Mouse (Mus musculus) liver, embryonic 16.5 days (tissue): ENCODE measurements around the gene Vwa8. TPM values are rescaled to one million over a fixed set of nuclear protein-coding genes. Genes with fewer than 3 reads are reported as not detected.

Source experiments
- ATAC-seq: fragments of 200-750 bp; cut with Nextera tagmentation; 2 replicates; pipeline ENCODE4 v1.8.0; 2017; ENCODE audit warnings: low read depth, mild to moderate bottlenecking, moderate number of reproducible peaks, moderate library complexity
- H3K27ac ChIP-seq: fragments of 300-500 bp; sonication (generic); 2 replicates; pipeline ENCODE4 v1.5.1; 2014; ENCODE audit warnings: mild to moderate bottlenecking, low read length
- H3K27me3 ChIP-seq: fragments of 300-500 bp; sonication (generic); 2 replicates; pipeline ENCODE4 v1.6.1; 2014; ENCODE audit warnings: low read depth, low read length, mixed read lengths; ENCODE audit not compliant: control insufficient read depth, insufficient read depth
- H3K36me3 ChIP-seq: fragments of 300-500 bp; sonication (generic); 2 replicates; pipeline ENCODE4 v1.6.1; 2014; ENCODE audit warnings: mild to moderate bottlenecking; ENCODE audit not compliant: control insufficient read depth, insufficient read depth
- H3K4me1 ChIP-seq: fragments of 300-500 bp; sonication (generic); 2 replicates; pipeline ENCODE4 v1.6.1; 2014; ENCODE audit warnings: low read depth, low read length, mixed read lengths; ENCODE audit not compliant: control insufficient read depth
- H3K4me2 ChIP-seq: fragments of 300-500 bp; sonication (generic); 2 replicates; pipeline ENCODE4 v1.6.1; 2014; ENCODE audit warnings: low read depth, low read length, mixed read lengths
- H3K4me3 ChIP-seq: fragments of 300-500 bp; sonication (generic); 2 replicates; pipeline ENCODE4 v1.5.1; 2014; ENCODE audit warnings: low read depth, mild to moderate bottlenecking, low read length
- H3K9ac ChIP-seq: fragments of 300-500 bp; sonication (generic); 2 replicates; pipeline ENCODE4 v1.6.1; 2014; ENCODE audit warnings: low read depth, low read length
- H3K9me3 ChIP-seq: fragments of 300-500 bp; sonication (generic); replicated peaks from 2 replicates; pipeline ENCODE4 v1.6.1; 2016; ENCODE audit warnings: low read length; ENCODE audit not compliant: control insufficient read depth
- WGBS: fragments of 180-500 bp; shearing (Covaris S2); extraction: QIAGEN DNeasy Blood & Tissue Kit; methylation state at CpG from one replicate; pipeline ENCODE4 v1.1.7; 2014; ENCODE audit not compliant: insufficient replicate concordance; 5-methylcytosine and 5-hydroxymethylcytosine counted together
- polyA plus RNA-seq: library from polyadenylated mRNA; unstranded; fragments of >200 nt; fragmentation: Nextera tagmentation; extraction: Ambion mirVana; gene quantifications from 2 replicates; pipeline ENCODE4 v1.2.1, GENCODE M21; 2015

The Vwa8 gene
- polyA plus RNA-seq, 1 experiment from 2014 or later: 9.5 TPM

- H3K27ac ChIP-seq: no peak overlapping the region
- ATAC-seq: no peak
Measured at GRCm38 (mm10) chr14:78831158-78831557, 17.7 kb upstream of the Vwa8 start.

DNA sequence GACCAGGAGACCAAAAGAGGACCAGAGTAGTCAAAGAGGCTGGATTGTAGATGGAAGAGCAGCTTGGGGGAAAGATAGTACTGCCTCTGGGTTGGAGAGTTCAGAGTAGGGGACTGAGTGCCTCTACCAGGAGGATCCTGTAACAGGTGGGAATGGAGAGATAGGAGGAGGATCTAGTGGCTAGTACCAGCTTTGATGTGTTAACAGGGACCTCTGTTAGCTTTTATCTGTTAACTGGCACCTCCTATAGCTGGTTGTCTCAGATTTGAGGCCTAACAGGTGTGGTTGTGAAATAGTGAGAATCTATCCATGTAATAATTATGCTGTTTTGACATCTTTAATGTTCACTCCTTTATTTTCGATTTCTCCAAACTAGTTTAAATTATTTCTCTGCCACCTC, 904 bp upstream of the Vwa8 start:
- 60% methylated on average over 1 of the region's 1 CpGs for WGBS
- Histone ChIP-seq H3K27ac (no peak overlapping the region), H3K4me2 (no peak overlapping the region), H3K9me3 (no peaks in the 10 kb centered on the region), H3K4me1 (peaks cover 13% of the 10 kb centered on the region), H3K4me3 (no peak overlapping the region), H3K27me3 (no peaks in the 10 kb centered on the region), H3K9ac (no peak overlapping the region), H3K36me3 (no peaks in the 10 kb centered on the region)
- ATAC-seq: no peak

More at GRCm38 (mm10) chr14:78831158-78831557, 17.7 kb upstream of the Vwa8 start:
- Histone ChIP-seq H3K9ac (no peak overlapping the region), H3K4me2 (no peak overlapping the region), H3K36me3 (no peaks in the 10 kb centered on the region), H3K4me1 (no peaks in the 10 kb centered on the region), H3K9me3 (no peaks in the 10 kb centered on the region), H3K27me3 (no peaks in the 10 kb centered on the region), H3K4me3 (no peak overlapping the region)
- WGBS: 79% methylated on average over 4 of the region's 4 CpGs

DNA sequence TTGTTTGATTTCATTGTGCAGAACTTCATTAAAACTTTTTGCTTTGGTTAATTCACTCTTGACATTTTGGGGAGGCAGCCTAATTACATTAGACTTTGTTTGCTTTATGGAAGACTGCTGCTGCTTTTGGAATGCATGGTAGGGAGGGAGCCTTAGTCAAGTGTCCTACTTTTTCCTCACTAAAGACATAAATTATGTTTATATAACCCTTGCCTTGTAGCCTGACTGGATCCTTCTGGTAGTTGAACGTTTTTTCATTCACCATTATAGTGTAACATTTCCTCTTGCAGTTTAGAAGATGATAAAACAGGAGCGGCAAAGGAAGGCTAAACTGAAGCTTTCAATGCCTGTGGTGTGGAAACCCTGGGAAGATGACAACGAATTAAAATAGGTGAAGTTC, 375 bp upstream of the Vwa8 start:
- no peaks in the 10 kb centered on the region for H3K27me3 ChIP-seq
- peak overlapping the region; percentile 82 for H3K9ac ChIP-seq
- peaks cover 13% of the 10 kb centered on the region for H3K4me1 ChIP-seq
- H3K9me3 ChIP-seq: no peaks in the 10 kb centered on the region
- H3K36me3 ChIP-seq: no peaks in the 10 kb centered on the region
- H3K4me2 ChIP-seq: peak overlapping the region; percentile 66
- peak overlapping the region; percentile 90 for H3K27ac ChIP-seq
- H3K4me3 ChIP-seq: peak overlapping the region; percentile 85
- 14% methylated on average over 3 of the region's 3 CpGs for WGBS
- no peak for ATAC-seq

DNA sequence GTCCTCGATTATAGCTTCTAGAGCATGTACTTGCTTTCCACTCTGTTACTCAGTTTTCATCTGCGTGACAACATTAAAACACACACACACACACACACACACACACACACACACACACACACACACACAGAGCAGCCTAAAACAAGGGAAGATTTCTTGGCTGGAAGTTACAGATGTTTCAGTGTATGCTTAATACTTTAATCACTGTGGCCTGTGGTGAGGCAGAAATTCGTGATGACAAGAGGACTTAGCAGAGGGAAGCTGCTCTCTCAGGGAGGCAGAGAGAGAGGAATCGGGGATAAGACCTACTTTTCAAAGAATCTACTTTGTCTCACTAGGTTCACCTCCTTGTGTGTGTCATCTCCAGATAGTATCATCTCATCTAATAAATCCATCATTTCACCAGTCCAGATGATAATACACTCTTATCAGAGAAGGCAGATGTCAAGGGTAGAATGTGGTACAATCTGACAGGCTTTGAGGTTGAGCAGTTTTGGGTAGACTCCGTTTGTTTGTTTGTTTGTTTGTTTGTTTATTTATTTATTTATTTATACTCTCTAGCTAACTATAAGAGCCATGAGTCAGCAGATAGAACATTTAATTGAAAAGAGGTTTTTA, 1.2 kb downstream of the Vwa8 start:
- Histone ChIP-seq H3K9ac (peak overlapping the region; percentile 82; the same call in 1 of the 2 replicates), H3K9me3 (no peaks in the 10 kb centered on the region), H3K4me1 (peaks cover 13% of the 10 kb centered on the region), H3K27me3 (no peaks in the 10 kb centered on the region), H3K36me3 (no peaks in the 10 kb centered on the region), H3K4me3 (peak overlapping the region; percentile 85), H3K4me2 (peak overlapping the region; percentile 66), H3K27ac (peak overlapping the region; percentile 45)
- no peak for ATAC-seq
- WGBS: 33% methylated on average over 5 of the region's 5 CpGs

DNA sequence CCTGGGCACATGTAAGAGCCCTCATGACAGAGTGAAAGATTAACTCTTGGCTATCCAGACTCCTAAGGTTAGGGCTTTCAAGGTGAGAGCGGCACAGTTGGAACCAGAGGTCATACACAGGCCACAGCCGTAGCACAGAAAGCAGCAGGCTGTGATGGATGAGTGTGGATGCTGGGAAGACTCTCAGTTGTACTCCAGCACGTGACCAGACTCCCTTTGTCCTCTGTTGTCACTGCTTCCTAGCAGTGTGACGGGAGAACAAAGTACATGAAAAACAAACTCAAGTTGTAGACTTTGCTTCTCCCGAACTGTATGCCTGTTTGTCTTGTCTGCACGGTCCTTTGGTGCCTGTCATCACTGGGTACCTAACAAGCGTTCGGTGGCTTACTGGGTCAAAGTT, 1.8 kb downstream of the Vwa8 start:
- Histone ChIP-seq H3K9me3 (no peaks in the 10 kb centered on the region), H3K27me3 (no peaks in the 10 kb centered on the region), H3K9ac (no peak overlapping the region), H3K27ac (peak overlapping the region; percentile 55), H3K4me1 (peaks cover 13% of the 10 kb centered on the region), H3K4me3 (no peak overlapping the region), H3K36me3 (no peaks in the 10 kb centered on the region), H3K4me2 (no peak overlapping the region; the same call in 1 of the 2 replicates)
- peak; percentile 72 for ATAC-seq
- 54% methylated on average over 8 of the region's 8 CpGs for WGBS

DNA sequence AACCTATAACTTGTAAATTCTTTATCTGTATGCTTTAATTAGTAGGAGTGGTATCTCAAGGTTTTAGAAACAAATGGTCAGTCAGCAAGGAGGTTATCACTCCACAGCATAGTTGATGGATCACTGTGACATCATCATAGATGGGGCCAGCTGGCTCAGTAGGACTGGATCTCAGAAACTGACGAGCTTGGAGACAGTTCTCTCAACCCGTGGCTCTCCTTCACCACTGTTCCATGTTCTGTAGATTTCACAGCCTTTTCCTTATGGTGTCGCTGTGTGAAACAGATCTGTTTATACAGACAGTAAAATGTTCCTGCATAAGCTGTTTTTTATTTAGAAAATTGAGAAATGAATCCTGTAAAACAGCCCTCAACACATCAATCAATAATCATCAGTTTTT, 2.5 kb downstream of the Vwa8 start:
- H3K4me2 ChIP-seq: peak overlapping the region; percentile 11; the same call in 1 of the 2 replicates

DNA sequence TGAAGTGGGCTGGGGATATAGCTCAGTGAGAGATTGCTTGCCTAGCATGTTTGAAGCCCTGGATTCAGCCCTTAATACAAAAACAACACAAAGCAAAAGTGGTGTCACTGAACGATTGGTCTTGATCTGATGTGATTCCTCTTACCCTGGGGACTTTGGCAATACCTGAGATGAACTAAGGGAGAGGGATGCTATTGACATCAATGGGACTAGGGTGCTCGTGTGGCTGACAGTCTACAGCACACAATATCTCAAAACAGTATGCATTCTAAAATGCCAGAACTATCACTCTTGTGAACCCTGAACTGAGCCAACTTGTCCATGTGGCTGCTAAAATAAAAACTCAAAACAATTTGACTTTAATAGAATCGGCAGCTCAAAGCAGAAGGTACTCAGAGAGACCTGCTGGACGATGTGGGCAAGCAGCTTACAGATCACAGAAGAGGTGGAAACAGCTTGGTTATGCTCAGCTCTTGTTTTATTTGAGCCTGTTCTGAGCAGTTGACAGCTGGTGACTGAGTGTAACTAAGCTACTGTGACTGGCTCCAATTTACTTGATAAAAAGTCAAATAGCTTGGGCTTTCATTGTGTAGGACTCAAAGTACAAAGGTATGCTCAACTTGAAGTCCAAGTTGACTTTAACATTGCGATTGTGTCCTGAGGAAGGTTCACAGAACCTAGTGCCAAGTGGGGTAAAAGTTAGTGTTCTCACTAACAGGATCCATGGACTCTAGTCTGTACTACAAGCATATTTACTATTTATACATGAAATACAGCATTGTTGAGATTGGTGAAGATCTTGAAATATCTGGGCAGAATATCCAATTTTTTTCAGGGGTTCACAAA, 3.8 kb downstream of the Vwa8 start:
- Histone ChIP-seq H3K4me3 (no peak overlapping the region), H3K9ac (no peak overlapping the region), H3K9me3 (no peaks in the 10 kb centered on the region), H3K27ac (peak overlapping the region; percentile 32; the same call in 1 of the 2 replicates), H3K36me3 (no peaks in the 10 kb centered on the region), H3K27me3 (no peaks in the 10 kb centered on the region), H3K4me2 (no peak overlapping the region), H3K4me1 (peaks cover 13% of the 10 kb centered on the region)
- ATAC-seq: peak; percentile 20; the same call in 1 of the 2 replicates
- WGBS: 59% methylated on average over 5 of the region's 5 CpGs

More for the DNA sequence above, 2.5 kb downstream of the Vwa8 start:
- no peaks in the 10 kb centered on the region for H3K36me3 ChIP-seq
- H3K9ac ChIP-seq: no peak overlapping the region
- peak overlapping the region; percentile 41 for H3K27ac ChIP-seq
- H3K27me3 ChIP-seq: no peaks in the 10 kb centered on the region
- H3K4me1 ChIP-seq: peaks cover 13% of the 10 kb centered on the region
- ATAC-seq: no peak
- 50% methylated on average over 3 of the region's 3 CpGs for WGBS
- H3K4me3 ChIP-seq: no peak overlapping the region
- no peaks in the 10 kb centered on the region for H3K9me3 ChIP-seq

- Histone ChIP-seq H3K4me1 (no peaks in the 10 kb centered on the region), H3K9me3 (no peaks in the 10 kb centered on the region), H3K27ac (no peak overlapping the region), H3K27me3 (no peaks in the 10 kb centered on the region), H3K4me2 (no peak overlapping the region), H3K9ac (no peak overlapping the region), H3K4me3 (no peak overlapping the region), H3K36me3 (no peaks in the 10 kb centered on the region)
- ATAC-seq: no peak
- 76% methylated on average over 5 of the region's 5 CpGs for WGBS
Measured at GRCm38 (mm10) chr14:78861156-78861555, 12.3 kb downstream of the Vwa8 start.

DNA sequence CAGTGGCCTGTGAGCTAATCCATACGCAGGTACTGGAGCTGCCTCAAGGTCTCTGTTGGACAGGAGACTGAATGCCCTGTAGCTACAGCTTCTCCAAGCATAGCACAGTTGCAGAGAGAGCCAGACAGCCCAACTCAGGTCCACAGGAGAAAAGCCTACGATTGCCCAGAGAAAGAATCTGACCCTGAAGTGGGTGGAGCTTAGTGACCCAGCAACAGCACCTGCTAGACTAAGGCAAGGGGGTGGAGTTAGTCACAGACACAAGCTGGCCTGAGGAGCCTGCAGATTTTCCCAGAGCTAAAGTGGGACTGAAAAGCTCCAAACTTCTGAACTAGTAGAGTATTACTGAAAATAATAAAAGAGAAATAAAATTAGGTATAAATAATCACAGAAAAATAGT, 21.2 kb downstream of the Vwa8 start:
- 66% methylated on average over 2 of the region's 2 CpGs for WGBS
- ATAC-seq: no peak

More for the DNA sequence above, 21.2 kb downstream of the Vwa8 start:
- no peak overlapping the region for H3K4me2 ChIP-seq
- no peaks in the 10 kb centered on the region for H3K9me3 ChIP-seq
- no peak overlapping the region for H3K9ac ChIP-seq
- H3K4me3 ChIP-seq: no peak overlapping the region
- no peak overlapping the region for H3K27ac ChIP-seq
- peaks cover 3% of the 10 kb centered on the region; the same call in 1 of the 2 replicates for H3K36me3 ChIP-seq
- no peaks in the 10 kb centered on the region for H3K27me3 ChIP-seq
- no peaks in the 10 kb centered on the region for H3K4me1 ChIP-seq
